Mouse (Mus musculus): Measurements from ENCODE around the gene Plagl2.

DNA sequence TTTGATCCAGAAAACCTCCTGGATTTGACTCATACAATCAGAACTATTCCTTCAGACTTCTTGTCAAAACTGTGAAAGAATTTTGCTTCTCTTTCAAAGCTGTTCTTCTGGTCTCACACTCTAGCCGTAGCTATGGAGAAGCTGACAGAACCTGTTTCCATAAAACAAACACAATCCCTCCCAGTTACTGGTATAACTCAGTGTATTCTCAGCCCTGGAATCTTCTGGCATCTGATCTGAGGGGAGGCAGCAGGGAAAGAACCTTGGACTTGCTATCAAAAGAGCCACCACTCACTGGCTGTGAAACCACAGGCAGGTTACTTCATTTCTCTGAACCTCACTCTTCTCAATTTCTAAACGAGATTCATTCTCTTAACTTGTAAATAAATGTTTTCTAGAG is 2.8 kb downstream of the Plagl2 start:
- TF ChIP-seq POLR2A (IDR thresholded peaks at IDR 0.05; ENCODE audit: low read depth, low read length) (no peak), CTCF (IDR thresholded peaks at IDR 0.05; ENCODE audit: extremely low read depth, insufficient read length, insufficient replicate concordance, low read depth, low read length) (no peak)

All from small intestine, adult 2 months (tissue).